Mouse (Mus musculus): ENCODE data around the gene Fbxo36.

Fbxo36 gene

GRCm38 (mm10) chr1:84839309-84840017 is at the start of gene Fbxo36:
Gene Fbxo36, plus strand, starts transcription at chr1:84839841.
- peak; percentile 96 for DNase-seq

DNA sequence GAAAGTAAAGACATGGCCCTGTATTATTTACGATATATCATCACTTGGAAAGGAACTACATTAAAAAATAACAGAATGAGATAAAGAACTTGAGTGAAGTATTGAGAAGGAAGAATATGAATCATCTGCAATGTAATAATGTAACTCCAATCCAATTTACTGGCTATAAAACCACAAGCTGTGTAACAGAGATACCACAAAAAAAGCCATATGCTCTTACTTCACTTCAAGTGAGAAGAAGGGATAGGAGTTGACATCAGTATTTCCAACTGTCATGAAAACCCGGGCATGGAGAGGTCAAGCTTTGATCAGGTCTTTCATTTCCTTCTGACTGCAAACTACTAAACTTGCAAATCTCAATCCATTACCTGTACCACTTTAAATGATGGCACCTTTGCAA is 48.2 kb upstream of the Fbxo36 start:
- no peak for DNase-seq

GRCm38 (mm10) chr1:84795335-84795734 is 44.3 kb upstream of the Fbxo36 start:
- DNase-seq, result no peak

- no peak for DNase-seq
Observed at GRCm38 (mm10) chr1:84799166-84799565, 40.5 kb upstream of the Fbxo36 start.

GRCm38 (mm10) chr1:84803788-84804187 is 35.9 kb upstream of the Fbxo36 start:
- no peak for DNase-seq

GRCm38 (mm10) chr1:84817596-84817995 is 22.0 kb upstream of the Fbxo36 start:
- DNase-seq, result no peak

GRCm38 (mm10) chr1:84825091-84825490 is 14.6 kb upstream of the Fbxo36 start:
- DNase-seq, result no peak

DNA sequence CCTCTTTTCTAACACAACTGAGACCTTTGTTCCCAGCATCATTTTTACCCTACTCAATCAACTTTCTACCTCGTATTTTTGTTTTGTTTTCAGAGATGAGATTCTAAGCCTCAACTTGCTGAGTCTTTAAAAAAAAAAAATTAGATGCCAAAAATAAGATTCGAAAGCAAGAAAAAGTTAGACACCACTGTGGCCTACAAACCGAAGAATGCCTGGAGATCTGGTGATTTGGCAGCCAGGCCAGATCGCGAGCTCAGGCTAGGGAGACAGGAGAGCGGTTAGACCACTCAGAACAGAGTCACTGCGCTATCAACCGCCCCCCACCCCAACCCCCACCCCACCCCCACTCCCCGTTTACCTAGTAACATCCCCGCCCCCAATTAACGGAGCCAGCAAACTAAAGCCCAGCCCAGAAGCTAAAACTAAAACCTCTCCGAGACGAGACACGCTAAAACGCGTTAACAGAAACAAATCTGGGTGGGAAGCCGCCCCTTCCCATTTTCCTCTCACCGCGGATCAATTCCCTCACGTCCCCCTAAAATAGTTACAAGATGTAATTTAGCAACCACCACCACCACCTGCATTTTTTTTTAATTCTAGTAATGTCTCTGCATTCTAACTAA is 2.0 kb upstream of the Fbxo36 start:
- peak; percentile 13 for DNase-seq

DNA sequence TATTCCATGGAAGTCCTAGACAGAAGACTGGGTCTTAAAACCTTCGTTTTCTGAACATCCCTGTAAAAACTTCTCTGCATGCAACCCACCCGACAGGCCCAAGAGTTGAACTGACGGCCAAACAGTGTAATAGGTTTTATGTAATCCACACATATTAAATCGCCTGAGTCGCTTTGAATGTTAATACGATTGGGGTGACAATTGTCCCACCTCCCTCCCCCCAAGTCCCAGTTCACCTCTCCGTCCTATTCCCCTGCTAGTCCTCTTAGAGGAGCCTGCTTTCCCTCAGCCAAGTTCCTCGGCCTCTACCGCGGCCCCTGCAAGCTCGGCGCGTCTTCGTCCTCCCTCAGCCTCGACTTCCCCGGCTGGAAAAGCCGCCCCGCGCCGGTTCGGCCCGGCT is 1.5 kb upstream of the Fbxo36 start:
- DNase-seq, result no peak

DNA sequence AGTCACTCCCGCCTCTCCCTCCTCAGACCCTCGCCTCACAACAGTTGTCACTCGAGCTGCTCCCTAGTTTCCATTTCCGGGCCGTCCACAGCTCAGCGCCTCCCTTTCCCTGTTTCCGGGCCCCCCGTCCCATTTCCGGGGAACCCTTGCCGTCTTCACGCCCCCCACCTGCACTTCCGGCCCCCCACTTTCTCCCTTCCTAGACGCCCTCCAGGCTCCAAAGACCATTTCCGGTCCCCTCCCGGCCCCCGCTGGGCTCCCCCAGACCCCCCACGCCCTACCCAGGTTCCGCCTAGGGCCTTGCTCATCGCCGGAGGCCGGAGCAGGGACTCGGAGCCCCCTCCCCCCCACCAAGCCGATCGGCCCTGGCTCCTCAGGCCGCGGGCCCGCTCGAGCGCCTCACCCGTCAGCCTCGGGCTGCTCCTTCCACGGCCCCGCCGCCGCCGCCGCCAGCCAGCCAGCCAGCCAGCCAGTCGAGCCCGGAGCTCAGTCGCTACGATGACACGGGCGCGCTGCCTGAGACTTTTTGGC is 955 bp upstream of the Fbxo36 start:
- peak; percentile 82 for DNase-seq

GRCm38 (mm10) chr1:84840018-84840664 is 500 bp downstream of the Fbxo36 start, which contains the start of gene Trip12:
Gene Trip12, minus strand, starts transcription at chr1:84840516.
- DNase-seq, result peak; percentile 70

GRCm38 (mm10) chr1:84841061-84841460 is 1.4 kb downstream of the Fbxo36 start:
- no peak for DNase-seq

GRCm38 (mm10) chr1:84843366-84843765 is 3.7 kb downstream of the Fbxo36 start:
- DNase-seq, result no peak

- DNase-seq, result no peak
Observed at GRCm38 (mm10) chr1:84847698-84848097, 8.1 kb downstream of the Fbxo36 start.

DNA sequence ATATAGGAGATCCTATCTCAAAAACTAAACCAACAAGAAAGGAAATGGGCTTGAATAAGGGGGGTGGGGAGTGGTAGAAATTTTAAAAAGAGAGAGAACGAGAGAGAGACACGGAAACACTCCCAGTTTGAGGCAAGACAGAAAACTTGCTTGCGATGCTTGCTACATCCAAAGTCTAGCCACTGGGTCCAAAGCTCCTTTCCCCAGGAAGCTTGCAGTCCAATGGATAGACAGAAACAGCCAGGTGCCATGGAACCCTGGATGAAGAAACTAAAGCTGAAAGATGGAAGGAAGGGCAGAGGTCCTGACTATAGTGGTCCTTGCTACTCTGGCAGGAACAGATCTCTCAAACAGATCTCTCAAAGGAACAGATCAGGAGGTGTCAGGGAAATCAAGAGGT is 8.7 kb downstream of the Fbxo36 start:
- no peak for DNase-seq

DNA sequence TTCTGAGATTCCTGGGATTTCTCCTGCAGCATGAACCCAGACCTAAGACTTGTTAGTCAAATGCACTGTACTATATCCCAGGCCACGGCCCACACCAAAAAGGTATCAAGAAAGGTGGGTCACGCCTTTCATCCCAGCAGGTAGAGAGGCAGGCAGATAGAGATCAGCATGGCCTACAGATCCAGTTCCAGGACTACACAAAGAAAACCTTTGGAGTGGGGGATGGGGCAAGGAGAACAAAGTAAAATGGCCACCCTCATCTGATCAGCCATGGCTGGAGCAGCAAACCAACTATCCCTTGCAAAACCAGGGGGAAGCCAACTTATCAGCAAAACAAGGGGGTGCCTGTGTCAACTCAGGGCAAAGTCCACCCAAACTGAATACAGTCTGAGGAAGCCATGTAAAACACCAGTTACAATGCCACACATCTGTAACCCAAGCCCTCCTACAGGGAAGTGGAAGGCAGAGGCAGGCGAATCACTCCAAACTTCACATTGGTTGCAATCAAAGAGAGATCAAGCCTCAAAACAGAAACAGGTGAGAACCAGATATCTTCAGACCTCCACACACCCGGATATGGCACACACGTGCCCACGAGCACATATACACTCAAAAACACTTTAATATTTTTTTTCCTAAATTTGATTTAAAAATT is 9.3 kb downstream of the Fbxo36 start:
- DNase-seq, result no peak

DNA sequence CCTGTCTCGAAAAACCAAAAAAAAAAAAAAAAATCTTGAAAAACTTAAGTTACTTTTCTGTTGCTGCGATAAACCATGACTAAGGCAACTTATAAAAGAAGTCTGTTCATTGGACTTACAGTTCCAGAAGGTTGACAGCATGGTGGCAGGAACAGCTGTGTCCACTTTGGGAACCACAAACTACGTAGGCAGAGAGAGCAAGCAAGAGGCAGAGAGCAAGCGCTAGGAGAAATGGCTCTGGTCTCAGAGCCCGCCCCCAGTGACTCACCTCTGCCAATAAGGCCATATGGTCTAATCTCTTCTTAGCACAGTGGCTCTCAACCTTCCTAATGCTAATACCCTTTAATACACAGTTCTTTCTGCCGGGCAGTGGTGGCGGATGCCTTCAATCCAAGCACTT is 10.2 kb downstream of the Fbxo36 start:
- DNase-seq, result no peak

- DNase-seq, result no peak
Observed at GRCm38 (mm10) chr1:84850471-84850870, 10.8 kb downstream of the Fbxo36 start.

DNA sequence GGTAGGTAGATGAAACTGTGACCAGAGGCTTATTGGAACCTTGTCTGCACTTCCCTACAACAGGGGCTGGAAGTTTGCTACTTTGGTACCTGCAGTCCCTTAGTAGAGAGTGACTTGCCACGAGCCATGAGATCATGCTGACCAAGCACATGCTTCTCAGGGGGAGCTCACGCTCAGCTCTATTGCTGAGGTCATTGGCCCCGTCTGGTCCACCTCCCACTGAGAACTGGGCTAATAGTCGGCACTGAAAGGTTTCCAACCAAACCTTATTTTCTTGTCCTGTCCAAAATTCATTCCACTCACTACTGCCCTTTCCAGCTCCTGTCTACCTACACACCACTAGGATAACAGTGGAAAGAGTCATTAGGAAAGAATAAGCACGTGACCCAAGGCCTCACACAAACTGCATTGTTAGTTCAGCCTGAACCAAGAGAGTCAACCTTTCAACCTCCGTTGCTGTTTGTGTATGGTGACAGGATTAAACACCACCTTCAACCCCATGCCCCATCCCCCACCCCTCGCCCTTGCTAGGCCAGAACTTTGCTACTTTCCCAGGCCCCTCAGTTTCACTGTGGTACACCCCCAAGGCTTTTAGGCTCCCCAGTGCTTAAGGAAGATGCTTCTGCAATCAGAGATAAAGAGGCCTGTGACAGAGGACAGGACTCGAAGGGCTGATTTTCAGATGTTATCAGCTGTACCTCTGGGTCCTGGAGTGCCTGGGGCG is 12.0 kb downstream of the Fbxo36 start:
- DNase-seq, result no peak

DNA sequence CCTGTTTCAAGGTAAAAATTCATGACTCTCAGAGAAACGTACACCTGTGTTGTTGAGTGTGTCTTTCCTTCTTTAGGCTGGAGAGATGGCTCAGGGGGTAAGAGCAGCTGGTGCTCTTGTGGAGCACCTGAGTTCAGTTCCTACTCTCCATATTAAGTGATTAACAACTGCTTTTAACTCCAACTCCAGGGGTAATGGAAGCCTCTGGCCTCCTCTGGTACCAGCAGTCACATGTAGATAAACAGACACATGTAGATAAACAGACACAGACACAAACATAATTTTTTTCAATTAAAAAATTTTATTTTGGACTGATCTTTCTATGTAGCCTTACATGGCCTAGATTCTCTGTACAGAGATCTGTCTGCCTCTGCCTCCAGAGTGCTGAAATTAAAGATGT is 14.1 kb downstream of the Fbxo36 start:
- DNase-seq, result no peak

GRCm38 (mm10) chr1:84854966-84855365 is 15.3 kb downstream of the Fbxo36 start:
- no peak for DNase-seq

DNA sequence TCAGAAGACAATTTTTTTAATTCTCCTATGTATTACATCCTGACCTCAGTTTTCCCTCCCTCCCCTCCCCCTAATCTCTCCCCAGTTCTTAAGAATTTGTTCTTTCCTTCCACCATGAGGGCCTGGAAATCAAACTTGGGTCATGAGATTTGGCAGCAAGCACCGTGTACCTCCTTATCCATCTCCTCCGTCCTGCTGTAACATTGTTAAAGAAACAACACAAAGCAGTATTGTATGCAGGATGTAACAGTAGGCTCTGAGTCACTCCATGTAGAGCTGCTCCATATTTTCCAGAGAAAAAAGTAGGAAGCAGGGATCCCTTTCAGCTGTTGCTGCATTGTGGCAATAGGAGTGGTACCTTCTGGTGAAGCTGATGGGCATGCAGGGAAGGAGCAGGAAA is 16.1 kb downstream of the Fbxo36 start:
- DNase-seq, result no peak

DNA sequence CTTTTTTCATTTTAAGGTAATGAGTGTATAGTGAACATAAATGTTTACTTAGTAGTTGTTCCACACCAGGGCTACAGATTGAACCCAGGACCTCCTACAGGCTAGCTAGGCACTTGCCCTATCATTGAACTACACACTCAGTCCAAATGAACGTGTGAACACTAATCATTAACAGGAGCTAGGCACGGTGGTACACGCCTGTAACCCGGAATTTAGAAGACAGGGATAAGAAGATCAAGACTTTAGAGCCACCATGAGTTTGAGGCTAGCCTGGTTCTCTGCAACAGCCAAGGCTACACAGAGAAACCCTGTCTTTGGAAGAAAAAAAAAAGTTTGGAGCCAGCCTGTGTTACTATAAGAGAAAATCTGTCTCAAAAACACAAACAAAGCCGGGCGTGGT is 20.0 kb downstream of the Fbxo36 start:
- DNase-seq, result no peak
